Mouse (Mus musculus) lung, postnatal 25 days (tissue): Measurements from ENCODE around the gene Bak1.

ENCODE experiments used
- DNase-seq: peaks from one replicate; pipeline ENCODE4 v3.0.0; 2022; ENCODE audit warnings: low spot score

The Bak1 gene

GRCm38 (mm10) chr17:27021076-27021475 lies 7.7 kb downstream of the Bak1 start:
- no peak for DNase-seq

- no peak for DNase-seq
Measured at GRCm38 (mm10) chr17:27018555-27019196, 10.1 kb downstream of the Bak1 start.

GRCm38 (mm10) chr17:27017564-27018499 lies 11.0 kb downstream of the Bak1 start:
- DNase-seq = peak; percentile 86

GRCm38 (mm10) chr17:27012909-27013308 lies 15.9 kb downstream of the Bak1 start:
- DNase-seq = no peak

GRCm38 (mm10) chr17:27011998-27012672 lies 16.7 kb downstream of the Bak1 start:
- DNase-seq = peak; percentile 44

GRCm38 (mm10) chr17:27011167-27011566 lies 17.6 kb downstream of the Bak1 start:
- DNase-seq = no peak

GRCm38 (mm10) chr17:27008277-27008676 lies 20.5 kb downstream of the Bak1 start:
- no peak for DNase-seq

- DNase-seq = no peak
Measured at GRCm38 (mm10) chr17:27005644-27006043, 23.2 kb downstream of the Bak1 start.

GRCm38 (mm10) chr17:27004903-27005485 lies 23.8 kb downstream of the Bak1 start:
- no peak for DNase-seq

GRCm38 (mm10) chr17:27004431-27004830 lies 24.4 kb downstream of the Bak1 start:
- DNase-seq = peak; percentile 61

- no peak for DNase-seq
Measured at GRCm38 (mm10) chr17:27001889-27002288, 26.9 kb downstream of the Bak1 start.

- DNase-seq = peak; percentile 34
Measured at GRCm38 (mm10) chr17:27001151-27001550, 27.7 kb downstream of the Bak1 start.

- no peak for DNase-seq
Measured at GRCm38 (mm10) chr17:26999996-27000395, 28.8 kb downstream of the Bak1 start.

- no peak for DNase-seq
Measured at GRCm38 (mm10) chr17:26998283-26998682, 30.5 kb downstream of the Bak1 start.

- no peak for DNase-seq
Measured at GRCm38 (mm10) chr17:26997661-26998060, 31.1 kb downstream of the Bak1 start.

GRCm38 (mm10) chr17:26995562-26995961 lies 33.2 kb downstream of the Bak1 start:
- DNase-seq = no peak

- no peak for DNase-seq
Measured at GRCm38 (mm10) chr17:26995006-26995405, 33.8 kb downstream of the Bak1 start.

- DNase-seq = peak; percentile 71
Measured at GRCm38 (mm10) chr17:26994410-26994809, 34.4 kb downstream of the Bak1 start.

GRCm38 (mm10) chr17:26990521-26990920 lies 38.3 kb downstream of the Bak1 start:
- no peak for DNase-seq

GRCm38 (mm10) chr17:26985503-26986179 lies 43.2 kb downstream of the Bak1 start:
- no peak for DNase-seq

- no peak for DNase-seq
Measured at GRCm38 (mm10) chr17:26983382-26983781, 45.4 kb downstream of the Bak1 start.

GRCm38 (mm10) chr17:26981050-26981449 lies 47.8 kb downstream of the Bak1 start:
- DNase-seq = no peak
